Mouse (Mus musculus) lung, postnatal 0 days (tissue): ENCODE data around the gene Scfd2. TPM values are rescaled to one million over a fixed set of nuclear protein-coding genes. Genes with fewer than 3 reads are reported as not detected.
A peak's percentile ranks its signal among the peaks of the same experiment; 100 is the strongest.

ENCODE experiments used
- ATAC-seq: fragments of 200-750 bp; cut with Nextera tagmentation; 2 replicates; pipeline ENCODE4 v1.8.0; 2017; ENCODE audit warnings: moderate library complexity
- DNase-seq: peaks from one replicate; pipeline ENCODE4 v3.0.0-alpha.2; 2016; ENCODE audit warnings: low spot score
- H3K27ac ChIP-seq: fragments of 300-500 bp; sonication (generic); 2 replicates; pipeline ENCODE4 v1.5.1; 2014; ENCODE audit warnings: antibody characterized with exemption, mild to moderate bottlenecking, low read length, mixed read lengths
- H3K27me3 ChIP-seq: fragments of 300-500 bp; sonication (generic); replicated peaks from 2 replicates; pipeline ENCODE4 v1.6.1; 2014; ENCODE audit warnings: low read length, mixed read lengths; ENCODE audit not compliant: insufficient read depth
- H3K36me3 ChIP-seq: fragments of 300-500 bp; sonication (generic); 2 replicates; pipeline ENCODE4 v1.6.1; 2014; ENCODE audit warnings: low read length, mixed read lengths; ENCODE audit not compliant: insufficient read depth
- H3K4me1 ChIP-seq: fragments of 300-500 bp; sonication (generic); 2 replicates; pipeline ENCODE4 v1.6.1; 2014; ENCODE audit warnings: antibody characterized with exemption, low read depth, low read length, mixed read lengths; ENCODE audit not compliant: insufficient read depth
- H3K4me2 ChIP-seq: fragments of 300-500 bp; sonication (generic); replicated peaks from 2 replicates; pipeline ENCODE4 v1.6.1; 2014; ENCODE audit warnings: low read depth, mild to moderate bottlenecking, low read length, moderate library complexity, mixed read lengths
- H3K4me3 ChIP-seq: fragments of 300-500 bp; sonication (generic); 2 replicates; pipeline ENCODE4 v1.5.1; 2014; ENCODE audit warnings: low read depth, low read length
- H3K9ac ChIP-seq: fragments of 300-500 bp; sonication (generic); replicated peaks from 2 replicates; pipeline ENCODE4 v1.6.1; 2014; ENCODE audit warnings: low read depth, mild to moderate bottlenecking
- H3K9me3 ChIP-seq: fragments of 300-500 bp; sonication (generic); 2 replicates; pipeline ENCODE4 v1.6.1; 2016; ENCODE audit warnings: low read length, mixed read lengths
- CTCF ChIP-seq: IDR thresholded peaks from 2 replicates; pipeline ENCODE4 v1.5.1; 2016; ENCODE audit warnings: antibody characterized with exemption, mild to moderate bottlenecking
- EP300 ChIP-seq: IDR thresholded peaks from 2 replicates; pipeline ENCODE4 v1.6.1; 2016; ENCODE audit warnings: antibody characterized with exemption, mild to moderate bottlenecking, control low read depth
- WGBS: fragments of 180-500 bp; shearing (Covaris S2); extraction: QIAGEN DNeasy Blood & Tissue Kit; methylation state at CpG from one replicate; pipeline ENCODE4 v1.1.7; 2014; 5-methylcytosine and 5-hydroxymethylcytosine counted together
- polyA plus RNA-seq: library from polyadenylated mRNA; unstranded; fragments of >200 nt; fragmentation: Nextera tagmentation; extraction: Ambion mirVana; gene quantifications from 2 replicates; pipeline ENCODE4 v1.2.1, GENCODE M21; 2015

The Scfd2 gene
- polyA plus RNA-seq, 1 experiment from 2014 or later: 11.4 TPM

DNA sequence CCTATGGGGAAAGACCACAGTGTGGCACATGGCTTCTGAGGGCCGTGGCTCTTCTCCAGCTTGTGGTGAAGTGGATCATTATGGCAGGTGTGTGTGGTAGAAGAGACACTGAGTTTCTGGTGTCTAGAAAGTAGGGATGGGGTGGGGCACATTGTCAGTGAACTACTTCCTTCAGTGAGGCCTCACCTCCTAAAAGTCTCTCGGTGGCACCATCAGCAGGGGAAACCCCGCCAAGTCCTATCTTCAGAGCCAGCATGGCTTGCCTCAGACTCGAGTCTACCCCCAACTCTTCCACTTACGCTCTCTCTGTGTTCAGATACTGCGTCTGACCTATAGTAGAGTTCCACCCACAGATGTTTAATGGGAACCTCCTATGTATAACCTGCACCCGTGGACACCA, 297.8 kb downstream of the Scfd2 start:
- DNase-seq: no peak
- H3K4me2 ChIP-seq: no peak overlapping the region
- H3K27ac ChIP-seq: no peak overlapping the region
- H3K9ac ChIP-seq: no peak overlapping the region
- no peaks in the 10 kb centered on the region for H3K9me3 ChIP-seq
- no peaks in the 10 kb centered on the region; the same call in 1 of the 2 replicates for H3K4me1 ChIP-seq
- H3K27me3 ChIP-seq: no peaks in the 10 kb centered on the region
- no peaks in the 10 kb centered on the region for H3K36me3 ChIP-seq
- WGBS: 77% methylated on average over 7 of the region's 7 CpGs
- ATAC-seq: no peak
- TF ChIP-seq CTCF (no peak), EP300 (no peak)
- no peak overlapping the region for H3K4me3 ChIP-seq

DNA sequence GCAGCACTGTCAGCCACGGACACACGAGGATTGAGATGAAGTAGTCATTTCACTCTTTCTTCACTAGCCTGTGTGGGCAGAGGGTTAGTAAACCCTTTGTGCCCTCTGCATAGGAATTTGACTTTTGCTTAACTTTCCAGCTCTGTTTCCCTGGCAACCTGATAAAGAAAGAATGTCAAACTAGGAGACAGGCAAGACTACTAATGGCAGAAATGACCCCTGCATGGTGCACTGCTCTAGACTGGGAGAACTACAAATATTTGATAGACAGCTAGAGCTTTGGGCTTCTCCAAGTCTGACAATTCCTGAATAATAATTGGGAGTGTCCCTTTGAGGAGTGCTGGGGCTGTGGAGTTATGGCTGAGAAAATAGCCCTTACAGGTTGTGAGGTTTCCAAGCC, 301.0 kb downstream of the Scfd2 start:
- Histone ChIP-seq H3K27ac (no peak overlapping the region), H3K4me2 (no peak overlapping the region)

DNA sequence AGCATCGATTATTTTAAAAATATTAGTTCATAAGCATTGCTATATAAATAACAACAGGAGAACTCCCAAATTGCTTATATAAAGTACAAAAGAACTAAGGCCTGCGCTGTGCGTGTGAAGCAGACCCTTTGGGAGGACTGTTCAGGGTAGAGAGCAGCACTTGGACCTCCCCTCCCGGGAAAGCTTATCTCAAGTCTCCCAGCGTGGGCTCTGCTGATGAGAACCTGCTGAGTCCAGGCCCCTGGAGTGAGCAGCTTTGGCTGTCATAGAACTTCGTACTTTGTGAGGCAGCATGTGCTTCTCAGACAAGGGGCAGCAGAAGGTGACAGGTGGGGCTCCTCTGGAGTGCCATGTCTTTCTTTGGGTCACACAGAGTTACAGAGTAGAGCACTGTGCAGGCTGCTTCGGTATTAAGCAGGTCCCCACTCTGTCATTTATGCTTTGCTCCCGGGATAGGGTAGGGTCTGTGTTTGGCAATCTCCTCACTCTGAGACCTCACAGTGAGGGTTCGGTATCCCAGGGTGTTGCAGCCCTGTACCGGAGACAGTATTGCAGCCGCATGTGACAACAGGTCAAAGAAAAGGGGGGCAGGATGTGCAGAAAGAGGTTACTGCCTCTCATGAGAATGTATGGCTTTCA, 301.7 kb downstream of the Scfd2 start:
- Histone ChIP-seq H3K4me3 (no peak overlapping the region), H3K9ac (no peak overlapping the region), H3K4me2 (no peak overlapping the region), H3K36me3 (no peaks in the 10 kb centered on the region), H3K27ac (no peak overlapping the region), H3K9me3 (no peaks in the 10 kb centered on the region), H3K4me1 (no peaks in the 10 kb centered on the region; the same call in 1 of the 2 replicates), H3K27me3 (no peaks in the 10 kb centered on the region)
- 38% methylated on average over 11 of the region's 11 CpGs for WGBS
- ATAC-seq (0 out of 2 replicates have a peak, but pooled peaks have one; percentile 1), DNase-seq (no peak)
- TF ChIP-seq EP300 (no peak), CTCF (no peak)

More for the DNA sequence above, 301.0 kb downstream of the Scfd2 start:
- Histone ChIP-seq H3K36me3 (no peaks in the 10 kb centered on the region), H3K27me3 (no peaks in the 10 kb centered on the region), H3K4me1 (no peaks in the 10 kb centered on the region; the same call in 1 of the 2 replicates), H3K9ac (no peak overlapping the region), H3K9me3 (no peaks in the 10 kb centered on the region), H3K4me3 (no peak overlapping the region)
- no peak for TF ChIP-seq EP300
- peak; percentile 23; the same call in 1 of the 2 replicates for ATAC-seq
- no peak for DNase-seq
- 29% methylated on average over 2 of the region's 2 CpGs for WGBS

DNA sequence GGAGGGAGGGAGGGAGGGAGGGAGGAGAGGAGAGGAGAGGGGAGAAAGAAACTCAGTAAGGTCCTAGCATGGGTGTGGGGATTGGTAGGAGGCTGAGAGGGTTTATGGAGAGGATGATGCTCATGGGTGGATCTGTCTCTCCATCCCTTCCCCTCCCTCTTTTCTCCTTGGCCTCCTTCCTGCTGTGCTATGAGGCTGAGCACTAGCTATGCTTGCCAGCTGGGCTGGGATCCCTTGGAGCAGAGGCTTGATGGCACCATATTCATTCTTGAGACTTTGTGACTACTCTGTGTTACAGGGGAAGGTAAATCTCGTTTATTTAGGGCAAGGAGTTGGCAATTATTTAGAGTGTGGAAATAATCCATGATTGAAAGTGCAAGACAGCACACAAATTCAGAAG, 302.6 kb downstream of the Scfd2 start:
- TF ChIP-seq CTCF: no peak
- TF ChIP-seq EP300: no peak
- no peak overlapping the region for H3K4me2 ChIP-seq
- no peak overlapping the region for H3K9ac ChIP-seq
- DNase-seq: no peak
- no peak overlapping the region for H3K27ac ChIP-seq
- no peaks in the 10 kb centered on the region for H3K27me3 ChIP-seq
- WGBS: 47% methylated on average over 1 of the region's 1 CpGs
- no peak overlapping the region for H3K4me3 ChIP-seq
- no peaks in the 10 kb centered on the region; the same call in 1 of the 2 replicates for H3K4me1 ChIP-seq
- no peaks in the 10 kb centered on the region for H3K36me3 ChIP-seq
- no peaks in the 10 kb centered on the region for H3K9me3 ChIP-seq
- peak; percentile 40; the same call in 1 of the 2 replicates for ATAC-seq

DNA sequence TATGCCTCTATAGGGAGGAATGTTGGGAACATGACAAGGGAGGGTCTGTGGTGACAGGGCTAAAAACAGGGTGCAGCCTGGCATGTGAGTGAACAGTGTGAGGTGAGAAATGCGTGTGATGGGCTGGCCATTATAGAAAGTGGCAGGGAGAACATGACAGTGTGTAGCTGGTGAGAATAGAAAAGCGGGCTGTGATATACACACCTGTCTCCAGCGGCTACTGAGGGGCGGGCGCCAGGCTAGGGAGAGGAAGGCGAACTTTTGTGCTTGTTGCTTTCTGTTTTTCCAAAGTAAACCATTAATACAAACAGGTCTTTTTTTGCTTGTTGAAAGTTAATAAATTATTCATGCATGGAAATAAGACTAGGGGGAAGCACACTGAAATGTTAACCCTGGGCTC, 304.2 kb downstream of the Scfd2 start:
- no peaks in the 10 kb centered on the region for H3K36me3 ChIP-seq
- DNase-seq: peak; percentile 3
- no peaks in the 10 kb centered on the region for H3K9me3 ChIP-seq
- ATAC-seq: no peak
- H3K27ac ChIP-seq: no peak overlapping the region
- no peak overlapping the region for H3K4me2 ChIP-seq
- no peak overlapping the region for H3K9ac ChIP-seq
- H3K27me3 ChIP-seq: no peaks in the 10 kb centered on the region
- WGBS: 98% methylated on average over 6 of the region's 6 CpGs
- no peaks in the 10 kb centered on the region; the same call in 1 of the 2 replicates for H3K4me1 ChIP-seq
- no peak overlapping the region for H3K4me3 ChIP-seq
- no peak for TF ChIP-seq CTCF
- no peak for TF ChIP-seq EP300

DNA sequence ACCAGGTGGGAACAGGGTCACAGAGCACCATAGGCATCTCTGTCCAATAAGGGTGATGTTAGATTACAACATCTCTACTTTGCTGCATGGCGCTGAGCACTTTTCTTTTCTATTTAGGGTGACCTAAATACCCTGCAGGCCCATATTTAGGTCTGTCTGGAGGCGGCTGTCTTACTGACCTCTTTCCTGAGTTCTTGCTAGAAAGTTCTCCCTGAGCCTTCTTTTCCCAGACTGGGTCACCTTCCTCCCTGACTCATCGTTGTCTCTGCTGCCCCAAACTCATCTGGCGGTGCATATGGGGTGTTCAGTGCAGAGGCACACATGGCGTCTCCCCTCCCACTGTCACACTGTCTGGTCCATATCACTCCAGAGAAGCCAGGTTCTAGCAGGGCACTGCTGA, 305.4 kb downstream of the Scfd2 start:
- Histone ChIP-seq H3K27ac (no peak overlapping the region), H3K4me1 (no peaks in the 10 kb centered on the region; the same call in 1 of the 2 replicates), H3K27me3 (no peaks in the 10 kb centered on the region), H3K9me3 (no peaks in the 10 kb centered on the region), H3K36me3 (no peaks in the 10 kb centered on the region), H3K9ac (no peak overlapping the region), H3K4me3 (no peak overlapping the region), H3K4me2 (no peak overlapping the region)
- DNase-seq (no peak), ATAC-seq (no peak)
- TF ChIP-seq CTCF (no peak), EP300 (no peak)
- 80% methylated on average over 5 of the region's 5 CpGs for WGBS
